Mouse (Mus musculus) frontal cortex, postnatal 36 days (tissue): ENCODE measurements at regions not wholly inside any gene's neighbourhood (a gene's known extent, or its start where the extent isn't known, plus 50 kb on each side); places are given as distances from the start of the nearest gene placed in this dataset.
A peak's percentile ranks its signal among the peaks of the same experiment; 100 is the strongest.

ENCODE experiments used
- DNase-seq, 2 experiments: peaks; one replicate each; pipeline ENCODE4 v3.0.0; 2022; ENCODE audit warnings: low spot score in 2 of 2

GRCm38 (mm10) chr3:35318348-35318747 lies 435.6 kb upstream of the Atp11b start:
- DNase-seq, result no peak

- no peak for DNase-seq
Measured at GRCm38 (mm10) chr3:35320844-35321393, 433.0 kb upstream of the Atp11b start.

- DNase-seq, result no peak
Measured at GRCm38 (mm10) chr3:35321991-35322390, 431.9 kb upstream of the Atp11b start.

- no peak for DNase-seq
Measured at GRCm38 (mm10) chr3:35322899-35323298, 431.0 kb upstream of the Atp11b start.

GRCm38 (mm10) chr3:35323450-35324077 lies 430.3 kb upstream of the Atp11b start:
- peak; percentile 58 to 72 for DNase-seq

- DNase-seq, result peak in 1 of 2 experiments; percentile 20
Measured at GRCm38 (mm10) chr3:35324186-35324585, 429.7 kb upstream of the Atp11b start.

GRCm38 (mm10) chr3:35332534-35333272 lies 421.2 kb upstream of the Atp11b start:
- DNase-seq, result no peak

GRCm38 (mm10) chr3:35334017-35334416 lies 419.9 kb upstream of the Atp11b start:
- DNase-seq, result no peak

GRCm38 (mm10) chr3:35334546-35334945 lies 419.4 kb upstream of the Atp11b start:
- DNase-seq, result no peak

GRCm38 (mm10) chr3:35335837-35336236 lies 418.1 kb upstream of the Atp11b start:
- no peak for DNase-seq

- no peak for DNase-seq
Measured at GRCm38 (mm10) chr3:35340525-35340924, 413.4 kb upstream of the Atp11b start.

GRCm38 (mm10) chr3:35340935-35341800 lies 412.7 kb upstream of the Atp11b start:
- peak; percentile 41 to 70 for DNase-seq

- DNase-seq, result no peak
Measured at GRCm38 (mm10) chr3:35341840-35342239, 412.1 kb upstream of the Atp11b start.

- peak; percentile 66 to 84 for DNase-seq
Measured at GRCm38 (mm10) chr3:35342584-35342983, 411.3 kb upstream of the Atp11b start.

- DNase-seq, result no peak
Measured at GRCm38 (mm10) chr3:35343936-35344335, 410.0 kb upstream of the Atp11b start.

- DNase-seq, result no peak
Measured at GRCm38 (mm10) chr3:35349114-35349513, 404.8 kb upstream of the Atp11b start.

- no peak for DNase-seq
Measured at GRCm38 (mm10) chr3:35353442-35353841, 400.5 kb upstream of the Atp11b start.

- DNase-seq, result no peak
Measured at GRCm38 (mm10) chr3:35353920-35354319, 400.0 kb upstream of the Atp11b start.

GRCm38 (mm10) chr3:35354356-35354755 lies 399.6 kb upstream of the Atp11b start:
- DNase-seq, result no peak

GRCm38 (mm10) chr3:35357111-35357510 lies 396.8 kb upstream of the Atp11b start:
- DNase-seq, result no peak

GRCm38 (mm10) chr3:35358541-35358940 lies 395.4 kb upstream of the Atp11b start:
- DNase-seq, result no peak

- no peak for DNase-seq
Measured at GRCm38 (mm10) chr3:35359288-35359687, 394.6 kb upstream of the Atp11b start.
